Mouse (Mus musculus) right cerebral cortex, adult 2 months (tissue): Measurements from ENCODE around the gene Cdcp1.

ENCODE experiments used
- DNase-seq, 2 experiments: peaks; one replicate each; pipeline ENCODE4 v3.0.0; 2021 to 2022; ENCODE audit warnings: low spot score in 2 of 2

Gene Cdcp1

DNA sequence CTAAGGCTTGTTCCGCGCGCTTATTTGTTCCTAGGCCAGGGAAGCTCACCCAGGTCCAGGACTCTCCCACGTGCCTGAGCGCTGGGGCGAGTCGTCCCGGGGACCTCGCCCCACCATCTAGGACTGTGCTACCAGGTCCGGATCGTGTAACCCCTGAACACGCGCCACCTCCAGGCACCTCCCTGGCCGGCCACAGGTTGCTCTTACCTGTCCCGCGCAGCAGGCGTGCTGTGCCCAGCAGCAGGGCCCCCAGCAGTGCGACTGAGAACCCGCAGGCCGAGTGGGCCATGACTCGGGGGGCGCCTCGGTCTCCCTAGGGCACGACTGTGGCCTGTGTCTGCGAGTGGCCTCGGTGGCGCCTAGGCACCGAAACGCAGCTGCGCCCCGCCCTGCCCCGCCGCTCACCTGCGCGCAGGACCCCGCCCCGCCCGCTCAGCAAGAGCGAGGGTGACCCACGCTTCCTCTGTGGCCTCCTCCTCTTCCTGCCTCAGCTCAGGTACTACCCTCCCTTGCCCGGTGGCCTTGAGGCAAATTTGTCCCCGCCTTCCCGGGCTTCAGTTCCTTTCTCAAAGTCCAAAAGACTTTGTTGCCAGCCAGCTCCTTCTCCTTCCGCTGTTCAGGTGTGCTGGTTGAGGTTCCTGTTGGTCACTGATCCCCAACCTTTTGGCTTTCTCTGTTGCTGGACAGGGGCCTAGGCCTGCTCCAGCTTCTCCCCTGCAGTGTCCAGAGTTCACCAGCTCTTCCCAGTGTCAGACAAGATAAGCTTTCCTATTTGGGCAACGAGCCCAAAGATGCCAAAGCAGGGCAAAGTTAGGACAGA is at the start of gene Cdcp1:
TSS of gene Cdcp1 (minus strand) at position 418 of the 820 bp plus-strand sequence.
- no peak for DNase-seq

DNA sequence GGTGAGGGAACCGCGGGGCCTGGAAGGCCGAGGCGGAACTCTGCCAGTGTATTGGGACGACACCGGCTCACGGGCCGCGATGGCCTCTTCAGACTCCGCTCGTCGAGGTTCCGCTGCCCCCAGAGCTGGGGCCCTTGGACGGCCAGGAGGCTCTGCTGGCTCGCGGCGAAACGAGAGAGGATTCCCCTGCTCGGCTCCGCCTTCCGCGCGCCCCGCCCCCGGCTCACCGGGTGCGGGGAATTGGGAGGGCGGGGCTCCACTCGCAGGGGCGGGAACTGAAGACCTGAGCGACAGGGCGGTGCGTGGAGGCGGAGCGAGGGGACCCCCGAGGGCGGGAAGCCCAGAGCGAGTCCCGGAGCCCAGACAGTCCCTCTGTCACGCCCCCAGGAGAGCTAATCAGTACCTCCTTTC is 44.8 kb upstream of the Cdcp1 start, which contains the start of gene Tmem158:
TSS of gene Tmem158 (minus strand) at position 154 of the 411 bp plus-strand sequence.
- DNase-seq, result peak; percentile 78 to 82

DNA sequence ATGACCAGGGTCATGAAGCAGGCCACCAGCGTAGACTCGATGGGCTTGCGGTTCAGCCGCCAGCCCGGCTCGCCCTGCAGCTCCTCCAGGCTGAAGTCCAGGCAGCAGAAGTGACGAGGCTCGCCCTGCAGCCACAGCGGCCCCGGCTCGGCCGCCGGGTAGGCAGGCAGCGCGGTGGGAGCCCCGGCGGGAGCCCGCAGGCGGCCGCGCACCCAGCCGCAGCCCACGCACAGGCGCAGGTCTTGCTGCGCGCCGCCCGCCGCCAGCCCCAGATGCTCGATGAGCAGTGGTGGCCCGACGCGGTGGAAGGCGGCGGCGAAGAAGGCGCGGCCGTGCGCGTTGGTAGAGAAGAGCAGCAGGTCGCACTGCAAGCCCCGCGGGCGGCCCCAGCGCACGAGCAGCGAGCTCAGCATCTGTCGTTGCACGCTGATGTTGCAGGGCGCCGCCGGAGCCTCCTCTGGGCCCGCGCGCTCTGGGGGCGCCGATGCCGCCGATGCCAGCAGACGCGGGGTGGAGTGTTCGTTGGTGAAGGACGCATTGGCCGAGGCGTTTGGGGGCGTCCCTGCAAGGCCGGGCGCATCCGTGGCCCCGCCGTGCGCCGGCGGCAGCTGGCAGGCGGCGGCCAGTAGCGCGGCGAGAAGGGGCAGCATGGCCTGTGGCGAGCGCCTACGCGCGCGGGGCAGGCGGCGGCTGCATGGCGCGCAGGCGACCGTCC is 44.2 kb upstream of the Cdcp1 start:
- DNase-seq, result peak in 1 of 2 experiments; percentile 63

- DNase-seq, result peak; percentile 74 to 75
Observed at GRCm38 (mm10) chr9:123259461-123259895, 43.6 kb upstream of the Cdcp1 start.

DNA sequence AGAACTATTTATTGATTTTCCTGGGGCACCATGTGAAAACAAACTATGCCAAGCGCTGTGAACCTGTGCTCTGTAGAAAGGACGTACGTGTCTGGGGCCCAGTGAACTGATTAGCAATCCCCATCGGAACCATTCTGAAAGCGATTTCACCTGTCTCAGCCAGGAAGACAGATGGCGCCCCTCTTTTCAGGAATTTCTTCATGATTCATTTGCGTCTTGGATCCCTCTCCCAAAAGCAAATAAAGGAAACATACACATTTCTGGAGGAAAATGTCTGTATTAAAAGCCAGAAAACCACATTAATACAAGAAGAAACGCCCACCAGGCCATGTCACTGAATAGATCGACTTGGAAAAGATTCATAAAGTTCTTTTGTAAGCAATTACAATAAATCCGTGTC is 43.0 kb upstream of the Cdcp1 start:
- DNase-seq, result peak; percentile 37 to 41

- no peak for DNase-seq
Observed at GRCm38 (mm10) chr9:123255736-123256135, 39.9 kb upstream of the Cdcp1 start.

DNA sequence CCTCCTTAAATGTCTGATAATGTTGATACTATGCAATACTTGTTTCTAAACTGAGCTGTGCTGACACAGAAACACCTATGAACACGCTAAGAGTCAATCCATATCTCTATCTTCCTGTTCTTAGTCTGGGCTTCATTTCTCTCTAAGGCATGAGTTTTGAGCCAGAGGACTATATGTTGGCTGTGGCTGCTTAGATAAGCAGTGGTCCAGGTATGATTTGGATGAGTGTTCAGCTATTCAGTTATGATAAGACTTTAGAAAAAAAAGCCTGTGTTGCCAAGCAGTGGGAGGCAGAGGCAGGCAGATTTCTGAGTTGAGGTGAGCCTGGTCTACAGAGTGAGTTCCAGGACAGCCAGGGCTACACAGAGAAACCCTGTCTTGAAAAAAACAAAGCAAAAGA is 32.2 kb upstream of the Cdcp1 start:
- no peak for DNase-seq

DNA sequence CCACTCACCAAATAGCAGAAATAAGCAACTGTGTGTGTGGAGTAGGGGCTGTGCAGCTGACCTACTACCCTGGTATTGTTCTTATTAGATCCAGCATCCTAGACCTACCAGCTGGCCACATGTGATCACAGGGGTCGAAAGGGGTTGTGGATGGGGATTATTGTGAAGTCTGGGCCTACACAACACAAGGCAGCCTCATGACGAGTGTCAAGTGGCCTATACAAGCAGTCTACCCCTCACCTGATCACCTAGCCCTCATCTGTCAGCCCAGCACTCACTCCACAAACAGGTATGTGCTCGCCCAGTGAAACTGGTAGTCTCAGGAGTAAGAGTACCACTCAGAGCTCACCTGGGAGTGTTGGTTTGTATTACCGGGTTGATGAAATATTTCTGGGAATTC is 29.3 kb upstream of the Cdcp1 start:
- no peak for DNase-seq

GRCm38 (mm10) chr9:123243988-123244387 is 28.1 kb upstream of the Cdcp1 start:
- DNase-seq, result peak; percentile 70 to 72

DNA sequence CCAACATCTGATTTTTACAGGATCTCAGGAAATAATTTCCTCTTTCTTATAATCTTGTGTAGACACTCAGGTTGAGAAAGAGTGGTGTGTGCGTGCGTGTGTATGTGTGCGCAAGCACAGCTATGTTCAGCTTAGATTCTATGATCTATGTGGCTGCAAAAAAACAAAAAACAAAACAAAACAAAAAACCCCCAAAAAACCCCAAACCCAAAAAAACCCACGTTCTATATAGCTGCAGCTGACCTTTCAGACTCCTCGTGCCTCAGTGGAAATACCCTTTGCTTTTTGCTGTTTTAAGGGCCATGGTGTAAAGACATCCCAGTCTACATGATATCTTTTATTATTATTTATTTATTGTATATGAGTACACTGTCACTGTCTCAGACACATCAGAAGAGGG is 25.4 kb upstream of the Cdcp1 start:
- DNase-seq, result no peak

GRCm38 (mm10) chr9:123240751-123241150 is 24.9 kb upstream of the Cdcp1 start:
- DNase-seq, result no peak

DNA sequence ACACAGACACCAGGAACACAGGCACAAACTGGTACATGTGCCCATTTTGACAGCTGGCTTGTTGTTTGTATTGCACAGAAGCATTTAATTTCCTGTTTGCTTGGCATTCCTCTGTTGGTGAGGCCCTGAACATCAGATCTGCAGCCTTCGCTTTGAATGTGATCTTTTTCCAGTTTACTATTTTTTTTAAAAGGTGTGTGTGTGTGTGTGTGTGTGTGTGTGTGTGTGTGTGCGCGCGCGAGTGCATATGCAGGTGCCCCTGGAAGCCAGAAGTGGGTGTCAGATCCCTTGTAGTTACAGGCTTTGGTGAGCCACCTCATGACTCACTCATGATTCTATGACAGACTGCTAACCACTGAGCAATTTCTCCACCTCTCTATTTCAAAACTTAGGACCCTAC is 24.4 kb upstream of the Cdcp1 start:
- DNase-seq, result no peak

- DNase-seq, result no peak
Observed at GRCm38 (mm10) chr9:123239651-123240050, 23.8 kb upstream of the Cdcp1 start.

DNA sequence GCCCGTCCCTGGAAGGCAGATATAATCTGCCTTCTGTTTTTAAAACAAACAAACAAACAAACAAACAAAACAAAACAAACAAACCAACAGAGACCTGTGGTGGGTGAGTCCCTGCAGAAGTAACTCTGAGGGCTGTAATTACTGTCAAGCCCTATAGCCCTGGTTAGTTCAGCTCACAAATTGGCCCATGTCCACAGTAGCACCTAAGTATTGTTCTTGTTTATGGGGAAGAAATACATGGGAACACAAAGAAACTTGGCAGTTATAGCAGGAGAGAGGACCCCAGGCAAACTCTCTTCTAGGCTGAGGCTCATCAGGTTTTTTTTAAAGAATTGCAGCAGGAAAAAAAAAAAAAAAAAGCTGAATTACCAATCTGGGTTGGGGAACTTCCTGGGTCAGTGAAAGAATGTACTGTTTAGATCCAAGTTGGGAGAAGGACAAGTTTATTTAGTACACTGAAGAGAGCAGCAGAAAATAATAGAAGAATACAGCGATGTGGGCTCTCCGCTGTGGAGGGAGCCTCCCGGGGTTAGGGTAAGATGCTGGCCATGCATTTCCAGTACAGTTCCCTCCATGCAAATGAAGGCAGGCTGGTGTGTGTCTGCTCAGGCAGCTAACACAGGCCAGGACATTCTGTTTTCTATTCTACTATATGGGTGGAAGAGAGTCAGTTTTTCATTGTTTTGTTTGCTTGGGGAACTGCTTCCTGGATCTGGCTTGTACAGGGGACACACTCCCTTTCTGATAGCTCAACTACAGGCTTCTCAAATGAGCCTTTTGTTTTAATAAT is 22.6 kb upstream of the Cdcp1 start:
- no peak for DNase-seq

DNA sequence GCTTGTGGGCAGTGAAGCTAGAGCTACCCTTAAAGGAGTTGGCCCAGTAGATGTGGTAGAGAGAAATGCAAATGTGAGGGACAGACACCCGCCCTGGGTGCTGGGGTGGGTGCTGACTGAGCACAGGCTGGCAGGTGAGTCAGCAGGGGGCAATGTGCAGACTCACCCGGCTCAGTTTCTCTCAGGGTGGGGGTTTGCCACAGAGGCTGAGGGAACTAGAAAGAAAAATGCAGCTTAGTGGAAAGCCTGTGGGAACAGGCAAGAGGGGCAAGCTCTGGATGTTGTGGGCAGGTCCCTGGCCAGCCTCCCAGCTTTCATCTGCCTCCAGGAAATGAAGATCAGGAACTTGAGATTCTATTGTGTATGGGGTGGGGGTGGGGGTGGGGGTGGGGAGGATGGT is 21.9 kb upstream of the Cdcp1 start:
- DNase-seq, result no peak

GRCm38 (mm10) chr9:123235621-123236020 is 19.8 kb upstream of the Cdcp1 start:
- no peak for DNase-seq

GRCm38 (mm10) chr9:123229826-123230225 is 14.0 kb upstream of the Cdcp1 start:
- DNase-seq, result no peak

- DNase-seq, result no peak
Observed at GRCm38 (mm10) chr9:123228671-123229070, 12.8 kb upstream of the Cdcp1 start.

- DNase-seq, result no peak
Observed at GRCm38 (mm10) chr9:123227106-123227750, 11.4 kb upstream of the Cdcp1 start.

DNA sequence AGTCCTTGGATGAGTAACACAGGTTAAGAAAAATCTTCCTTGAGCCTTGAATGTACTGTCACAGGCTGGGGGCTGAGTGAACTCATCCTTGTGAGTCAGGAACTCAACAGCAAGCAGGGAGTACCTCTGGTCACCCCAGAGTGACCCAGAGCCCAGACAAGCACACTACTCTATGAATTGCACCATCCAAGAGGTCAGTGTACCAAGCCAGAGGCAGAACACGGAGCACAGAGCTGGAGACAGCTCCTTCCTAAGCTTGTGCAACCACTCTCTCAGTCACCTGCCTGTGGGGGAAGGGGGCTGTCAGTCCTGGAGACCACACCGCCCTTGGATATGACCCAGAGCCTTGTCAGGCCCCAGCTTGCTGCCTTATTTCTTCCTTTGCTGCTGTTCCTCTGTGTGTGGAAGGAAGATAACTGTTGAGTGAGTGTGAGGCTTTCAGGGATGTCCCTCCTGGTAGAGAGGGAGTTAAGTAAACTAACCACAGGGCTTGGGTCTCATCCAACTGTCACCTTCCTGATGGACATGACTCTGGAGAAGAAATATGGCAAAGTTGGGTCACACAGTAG is 9.1 kb upstream of the Cdcp1 start:
- no peak for DNase-seq

GRCm38 (mm10) chr9:123219826-123220225 is 4.0 kb upstream of the Cdcp1 start:
- DNase-seq, result peak; percentile 47 to 53
